Mouse (Mus musculus) small intestine, adult 2 months (tissue): ENCODE data around the gene Wipf1.

ENCODE experiments used
- CTCF ChIP-seq: fragments of 200-500 bp; IDR thresholded peaks from 2 replicates; pipeline ENCODE4 v1.5.1; 2012; ENCODE audit warnings: low read depth, mild to moderate bottlenecking, control low read depth, inconsistent platforms, low read length, moderate library complexity, mixed read lengths; ENCODE audit not compliant: insufficient replicate concordance, insufficient read length; ENCODE audit errors: extremely low read depth
- POLR2A ChIP-seq: fragments of 200-500 bp; IDR thresholded peaks from 2 replicates; pipeline ENCODE4 v1.6.1; 2012; ENCODE audit warnings: low read depth, mild to moderate bottlenecking, control low read depth, inconsistent platforms, low read length, moderate library complexity

DNA sequence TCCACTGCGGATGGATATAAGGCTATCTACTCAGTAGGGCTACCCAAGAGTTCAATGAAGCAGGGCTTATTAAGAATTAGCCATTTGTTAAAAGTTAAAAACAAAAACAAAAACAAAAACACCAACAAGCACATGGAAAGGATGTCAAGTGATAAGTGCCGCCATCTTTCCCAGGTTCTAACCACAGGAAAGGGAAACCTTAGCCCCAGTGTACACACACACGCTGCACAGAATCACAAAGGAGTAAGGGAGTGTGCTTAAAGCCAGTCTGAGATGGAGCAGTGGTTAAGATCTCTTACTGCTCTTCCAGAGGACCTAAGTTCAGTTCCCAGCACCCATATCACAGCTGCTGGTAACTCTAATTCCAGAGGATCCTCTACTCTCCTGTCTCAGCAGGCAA, 78.0 kb downstream of the Wipf1 start:
- TF ChIP-seq CTCF (no peak), POLR2A (no peak)
